Mouse (Mus musculus): Measurements from ENCODE around the gene Dot1l. TPM values are rescaled to one million over a fixed set of nuclear protein-coding genes. Genes with fewer than 3 reads are reported as not detected.

Dot1l gene
- polyA plus RNA-seq, 1 experiment from 2014 or later: 28.3 TPM

DNA sequence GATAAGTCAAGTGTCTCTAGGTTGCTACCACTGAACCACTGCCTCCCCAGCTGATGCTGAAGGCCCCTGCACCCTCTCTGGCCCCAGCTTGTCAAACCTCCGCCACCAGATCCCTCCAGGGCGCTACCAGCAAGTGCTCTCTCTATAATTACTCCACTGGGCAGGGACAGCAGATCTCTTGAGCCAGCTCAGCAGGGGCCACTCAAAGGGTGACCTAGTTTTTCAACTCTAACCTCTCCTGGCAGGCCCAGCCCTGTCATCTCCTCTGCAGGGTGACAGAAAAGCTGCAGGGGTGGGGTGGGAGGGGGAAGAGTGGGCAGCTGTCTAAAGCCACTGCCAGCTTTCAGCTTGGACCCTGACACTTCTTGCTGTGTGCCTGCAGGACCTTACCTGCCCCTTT is 82.8 kb downstream of the Dot1l start:
- no peak for DNase-seq (ENCODE audit: low spot score)
- H3K27me3 ChIP-seq (ENCODE audit: low read depth, poor library complexity, severe bottlenecking): peaks cover 90% of the 10 kb centered on the region

GRCm38 (mm10) chr10:80838346-80838912 is 83.4 kb downstream of the Dot1l start:
- no peaks in the 10 kb centered on the region; the same call in 1 of the 2 replicates for H3K9me3 ChIP-seq (replicated peaks)
- WGBS: 69% methylated on average over 2 of the region's 2 CpGs
- H3K4me3 ChIP-seq: no peak overlapping the region
- no peak overlapping the region for H3K27ac ChIP-seq
- peaks cover 39% of the 10 kb centered on the region for H3K4me1 ChIP-seq
- H3K27me3 ChIP-seq (ENCODE audit: low read depth, poor library complexity, severe bottlenecking): peaks cover 90% of the 10 kb centered on the region
- DNase-seq (ENCODE audit: low spot score): no peak
- no peaks in the 10 kb centered on the region for H3K36me3 ChIP-seq

More for the DNA sequence above, 82.8 kb downstream of the Dot1l start:
- Histone ChIP-seq H3K9me3 (replicated peaks) (no peaks in the 10 kb centered on the region; the same call in 1 of the 2 replicates), H3K36me3 (no peaks in the 10 kb centered on the region), H3K27ac (no peak overlapping the region; the same call in 1 of the 2 replicates), H3K4me3 (no peak overlapping the region), H3K4me1 (peaks cover 38% of the 10 kb centered on the region)
- 7% methylated on average over 2 of the region's 2 CpGs for WGBS

DNA sequence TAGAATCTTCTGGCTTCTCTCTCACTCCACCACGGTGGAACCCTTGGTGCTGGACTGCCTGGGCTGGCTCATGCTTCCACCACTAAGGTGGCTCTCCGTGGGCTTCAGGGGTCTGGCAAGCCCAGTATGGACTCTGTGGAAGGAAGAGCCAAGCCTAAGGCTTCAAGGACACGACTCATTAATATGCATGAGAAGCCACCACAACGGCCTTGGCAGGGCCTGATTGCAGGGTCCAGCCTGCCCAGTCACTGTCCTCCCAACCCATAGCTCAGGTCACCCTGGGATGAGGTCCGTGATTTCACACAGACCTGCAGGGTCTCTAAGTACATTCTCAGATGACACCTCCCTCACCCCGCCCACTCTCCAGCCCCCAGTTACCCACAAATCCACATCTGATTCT is 84.8 kb downstream of the Dot1l start:
- Histone ChIP-seq H3K9me3 (replicated peaks) (no peaks in the 10 kb centered on the region), H3K27ac (no peak overlapping the region), H3K4me3 (no peak overlapping the region), H3K36me3 (no peaks in the 10 kb centered on the region), H3K27me3 (ENCODE audit: low read depth, poor library complexity, severe bottlenecking) (peaks cover 90% of the 10 kb centered on the region), H3K4me1 (peaks cover 43% of the 10 kb centered on the region)
- 61% methylated on average over 6 of the region's 6 CpGs for WGBS
- no peak for DNase-seq (ENCODE audit: low spot score)

DNA sequence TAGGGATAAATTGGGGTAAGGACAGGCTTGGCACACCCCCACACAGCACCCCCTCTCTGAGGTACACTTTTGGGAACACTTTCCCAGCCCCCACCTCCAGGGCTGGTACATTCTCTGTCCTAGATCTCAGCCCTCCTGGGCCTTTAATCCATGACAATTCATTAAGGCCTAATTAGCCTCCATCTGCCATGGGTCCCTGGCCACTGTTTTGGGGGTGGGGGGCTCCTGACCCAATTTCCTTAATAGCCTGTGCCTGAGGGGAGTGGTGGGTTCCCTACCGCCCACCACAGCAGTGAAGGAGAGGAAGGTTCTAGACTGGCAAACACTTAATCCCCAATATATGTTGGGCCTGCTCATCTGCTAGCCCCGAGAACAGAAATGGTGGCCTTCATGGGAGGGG is 86.7 kb downstream of the Dot1l start:
- Histone ChIP-seq H3K27ac (no peak overlapping the region), H3K4me1 (peaks cover 36% of the 10 kb centered on the region), H3K27me3 (ENCODE audit: low read depth, poor library complexity, severe bottlenecking) (peaks cover 89% of the 10 kb centered on the region), H3K4me3 (no peak overlapping the region), H3K36me3 (no peaks in the 10 kb centered on the region), H3K9me3 (replicated peaks) (no peaks in the 10 kb centered on the region)
- 70% methylated on average over 2 of the region's 2 CpGs for WGBS
- DNase-seq (ENCODE audit: low spot score): no peak

GRCm38 (mm10) chr10:80842334-80842733 is 87.3 kb downstream of the Dot1l start:
- 85% methylated on average over 15 of the region's 15 CpGs for WGBS
- peaks cover 83% of the 10 kb centered on the region for H3K27me3 ChIP-seq (ENCODE audit: low read depth, poor library complexity, severe bottlenecking)
- no peak overlapping the region for H3K4me3 ChIP-seq
- no peak overlapping the region for H3K27ac ChIP-seq
- H3K36me3 ChIP-seq: no peaks in the 10 kb centered on the region
- H3K9me3 ChIP-seq (replicated peaks): no peaks in the 10 kb centered on the region
- peaks cover 30% of the 10 kb centered on the region for H3K4me1 ChIP-seq
- no peak for DNase-seq (ENCODE audit: low spot score)

DNA sequence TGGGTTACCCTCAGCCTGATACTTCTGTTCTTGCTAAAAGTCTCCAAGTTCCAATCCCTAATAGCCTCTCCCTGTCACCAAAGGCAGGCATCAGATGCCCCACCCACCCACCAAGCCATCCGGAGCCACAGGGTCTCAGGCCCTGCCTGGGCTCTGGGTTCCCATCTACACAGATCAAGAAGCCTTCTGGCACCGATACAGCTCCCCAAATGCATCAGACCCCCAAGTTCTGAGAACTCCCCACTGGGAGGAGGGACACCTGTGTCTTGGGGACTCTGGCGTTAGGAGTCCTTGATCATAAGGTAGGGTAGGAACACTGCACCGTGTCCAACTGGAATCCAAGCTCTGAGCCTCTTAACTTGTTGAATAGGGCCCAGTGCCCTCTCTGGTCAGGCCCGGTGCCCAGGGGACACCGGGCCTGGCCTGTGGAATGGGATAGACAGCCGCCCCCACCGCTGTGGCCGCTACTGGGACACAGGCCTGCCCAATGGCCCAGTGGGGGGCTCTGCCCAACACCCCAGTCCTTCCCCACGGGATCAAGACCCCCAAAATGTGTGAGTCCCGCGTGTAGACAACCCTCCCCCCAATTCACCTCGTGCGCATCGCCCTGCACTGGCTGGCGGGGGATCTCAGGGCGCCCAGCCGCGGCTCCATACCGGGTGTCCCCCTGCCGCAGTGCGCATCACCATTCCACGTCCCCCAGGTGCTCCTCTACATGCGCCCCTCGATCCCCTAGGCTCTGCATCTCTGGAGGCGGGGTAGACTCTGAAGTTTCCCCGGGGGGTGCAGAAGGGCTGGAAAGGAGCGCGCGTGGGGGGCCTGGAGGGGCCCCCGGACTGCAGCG is 88.3 kb downstream of the Dot1l start:
- DNase-seq (ENCODE audit: low spot score): no peak
- WGBS: 12% methylated on average over 32 of the region's 32 CpGs
- Histone ChIP-seq H3K9me3 (replicated peaks) (no peaks in the 10 kb centered on the region), H3K4me3 (peak overlapping the region; percentile 62), H3K27me3 (ENCODE audit: low read depth, poor library complexity, severe bottlenecking) (peaks cover 73% of the 10 kb centered on the region), H3K27ac (peak overlapping the region; percentile 66), H3K36me3 (no peaks in the 10 kb centered on the region), H3K4me1 (peaks cover 22% of the 10 kb centered on the region)

GRCm38 (mm10) chr10:80843931-80844547 is 89.0 kb downstream of the Dot1l start, which contains the start of gene Lingo3:
Gene Lingo3 (minus strand): TSS chr10:80844039.
- 5% methylated on average over 51 of the region's 51 CpGs for WGBS
- Histone ChIP-seq H3K4me1 (peaks cover 27% of the 10 kb centered on the region), H3K36me3 (no peaks in the 10 kb centered on the region), H3K27ac (peak within 1 kb of the TSS; percentile 66), H3K9me3 (replicated peaks) (no peaks in the 10 kb centered on the region), H3K27me3 (ENCODE audit: low read depth, poor library complexity, severe bottlenecking) (peaks cover 68% of the 10 kb centered on the region), H3K4me3 (peak within 1 kb of the TSS; percentile 62)
- peak; percentile 52 for DNase-seq (ENCODE audit: low spot score)

MicroRNAs within 50 kb of the gene (microRNA counts, 519-probe panel; counts per million panel counts)
- microRNA mmu-miR-1982: 684 counts per million, percentile 72 among the panel's probes with 10 or more counts

Small RNA genes lying within 50 kb of the gene (microRNA-seq; reads per million reads assigned to microRNA genes)
- not detected for gene Mir1982

Other genes with a start within 250 kb of the Dot1l start
- gene Atp8b3, start 216.1 kb upstream of the Dot1l start, polyA plus RNA-seq (2016; fragmentation: Nextera tagmentation; extraction: Ambion mirVana): 0.26 and 0.53 TPM in 2 replicates
- gene Rexo1, start 193.6 kb upstream of the Dot1l start, polyA plus RNA-seq (2016; fragmentation: Nextera tagmentation; extraction: Ambion mirVana): 40.8 and 42.6 TPM in 2 replicates
- 8.7 and 11.3 TPM in 2 replicates for gene Klf16, start 177.9 kb upstream of the Dot1l start, polyA plus RNA-seq (2016; fragmentation: Nextera tagmentation; extraction: Ambion mirVana)
- 104 and 108 TPM in 2 replicates for gene Abhd17a, start 164.9 kb upstream of the Dot1l start, polyA plus RNA-seq (2016; fragmentation: Nextera tagmentation; extraction: Ambion mirVana)
- 87.8 and 92.2 TPM in 2 replicates for gene Scamp4, start 152.3 kb upstream of the Dot1l start, polyA plus RNA-seq (2016; fragmentation: Nextera tagmentation; extraction: Ambion mirVana)
- 11.1 and 13.4 TPM in 2 replicates for gene Adat3, start 152.3 kb upstream of the Dot1l start, polyA plus RNA-seq (2016; fragmentation: Nextera tagmentation; extraction: Ambion mirVana)
- gene Gm49322, start 149.2 kb upstream of the Dot1l start, polyA plus RNA-seq (2016; fragmentation: Nextera tagmentation; extraction: Ambion mirVana): 5.1 and 5.2 TPM in 2 replicates
- gene Csnk1g2, start 132.4 kb upstream of the Dot1l start, polyA plus RNA-seq (2016; fragmentation: Nextera tagmentation; extraction: Ambion mirVana): 237 and 255 TPM in 2 replicates
- 84.9 and 98.6 TPM in 2 replicates for gene Btbd2, start 98.1 kb upstream of the Dot1l start, polyA plus RNA-seq (2016; fragmentation: Nextera tagmentation; extraction: Ambion mirVana)
- gene Mknk2, start 77.1 kb upstream of the Dot1l start, polyA plus RNA-seq (2016; fragmentation: Nextera tagmentation; extraction: Ambion mirVana): 137 and 153 TPM in 2 replicates
- 48.2 and 54.7 TPM in 2 replicates for gene Mob3a, start 53.2 kb upstream of the Dot1l start, polyA plus RNA-seq (2016; fragmentation: Nextera tagmentation; extraction: Ambion mirVana)
- gene Izumo4, start 53.0 kb upstream of the Dot1l start, polyA plus RNA-seq (2016; fragmentation: Nextera tagmentation; extraction: Ambion mirVana): 8.6 and 10.8 TPM in 2 replicates
- 54.6 and 60.6 TPM in 2 replicates for gene Ap3d1, start 12.9 kb upstream of the Dot1l start, polyA plus RNA-seq (2016; fragmentation: Nextera tagmentation; extraction: Ambion mirVana)
- 113 and 121 TPM in 2 replicates for gene Sf3a2, start 43.0 kb downstream of the Dot1l start, polyA plus RNA-seq (2016; fragmentation: Nextera tagmentation; extraction: Ambion mirVana)
- 168 and 204 TPM in 2 replicates for gene Plekhj1, start 43.4 kb downstream of the Dot1l start, polyA plus RNA-seq (2016; fragmentation: Nextera tagmentation; extraction: Ambion mirVana)
- gene Amh, start 50.0 kb downstream of the Dot1l start, polyA plus RNA-seq (2016; fragmentation: Nextera tagmentation; extraction: Ambion mirVana): 0.09 TPM in 1 of 2 replicates, not detected in the other
- gene Jsrp1, start 58.3 kb downstream of the Dot1l start, polyA plus RNA-seq (2016; fragmentation: Nextera tagmentation; extraction: Ambion mirVana): 0.74 and 0.80 TPM in 2 replicates
- gene Oaz1, start 71.5 kb downstream of the Dot1l start, polyA plus RNA-seq (2016; fragmentation: Nextera tagmentation; extraction: Ambion mirVana): 2,414 and 2,486 TPM in 2 replicates
- gene Lingo3, start 88.8 kb downstream of the Dot1l start, polyA plus RNA-seq (2016; fragmentation: Nextera tagmentation; extraction: Ambion mirVana): 0.44 and 0.60 TPM in 2 replicates
- gene Lsm7, start 100.0 kb downstream of the Dot1l start, polyA plus RNA-seq (2016; fragmentation: Nextera tagmentation; extraction: Ambion mirVana): 358 and 440 TPM in 2 replicates
- gene Sppl2b, start 100.1 kb downstream of the Dot1l start, polyA plus RNA-seq (2016; fragmentation: Nextera tagmentation; extraction: Ambion mirVana): 44.9 and 48.5 TPM in 2 replicates
- 0.04 TPM in 2 replicates for gene Tmprss9, start 116.6 kb downstream of the Dot1l start, polyA plus RNA-seq (2016; fragmentation: Nextera tagmentation; extraction: Ambion mirVana)
- gene Timm13, start 145.8 kb downstream of the Dot1l start, polyA plus RNA-seq (2016; fragmentation: Nextera tagmentation; extraction: Ambion mirVana): 342 and 401 TPM in 2 replicates
- 85.0 and 85.4 TPM in 2 replicates for gene Lmnb2, start 163.0 kb downstream of the Dot1l start, polyA plus RNA-seq (2016; fragmentation: Nextera tagmentation; extraction: Ambion mirVana)
- 4.5 and 9.8 TPM in 2 replicates for gene Gadd45b, start 174.9 kb downstream of the Dot1l start, polyA plus RNA-seq (2016; fragmentation: Nextera tagmentation; extraction: Ambion mirVana)